Mouse (Mus musculus): ENCODE data around the gene Foxa3. TPM values are rescaled to one million over a fixed set of nuclear protein-coding genes. Genes with fewer than 3 reads are reported as not detected.
A peak's percentile ranks its signal among the peaks of the same experiment; 100 is the strongest.

Foxa3 gene
- polyA plus RNA-seq, 1 experiment from 2014 or later, result 0.31 TPM

DNA sequence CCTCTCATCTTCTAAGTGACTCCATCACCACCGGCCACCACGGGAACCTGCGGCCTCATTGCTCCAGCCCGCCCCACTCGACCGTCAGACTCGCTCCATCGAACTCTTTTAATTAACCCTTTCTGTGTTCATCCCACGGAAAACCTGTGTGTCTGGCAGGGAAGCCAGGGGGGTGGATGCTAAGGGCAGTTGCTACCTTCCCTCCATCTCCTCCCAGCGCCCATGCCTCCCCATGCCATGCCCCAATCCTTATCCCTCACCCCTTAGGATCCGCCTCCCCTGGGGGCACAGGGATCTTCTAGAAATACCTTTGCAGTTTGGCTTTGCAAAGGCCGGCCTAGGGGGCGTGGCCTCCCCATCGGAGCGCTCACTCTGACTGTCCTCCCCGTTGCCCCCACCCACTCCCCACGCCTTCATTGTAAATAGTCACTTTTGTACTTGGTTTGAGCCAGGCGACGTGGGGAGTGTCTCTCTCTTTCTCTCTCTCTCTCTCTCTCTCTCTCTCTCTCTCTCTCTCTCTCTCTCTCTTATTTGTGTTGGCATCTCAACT is 60.0 kb downstream of the Foxa3 start:
- Histone ChIP-seq H3K4me2 (peak overlapping the region; percentile 39; the same call in 1 of the 2 replicates), H3K4me1 (peaks cover 40% of the 10 kb centered on the region), H3K4me3 (replicated peaks) (no peak overlapping the region), H3K9me3 (replicated peaks) (no peaks in the 10 kb centered on the region), H3K27ac (replicated peaks) (no peak overlapping the region), H3K27me3 (replicated peaks) (no peaks in the 10 kb centered on the region), H3K9ac (replicated peaks) (no peak overlapping the region), H3K36me3 (0 out of 2 replicates have a peak, but pooled peaks cover 2% of the 10 kb centered on the region)
- ATAC-seq (ENCODE audit: low FRiP score), result no peak
- 10% methylated on average over 17 of the region's 19 CpGs for WGBS

Other genes with a start within 250 kb of the Foxa3 start
- not detected in 2 replicates for gene Psg19, start 225.0 kb downstream of the Foxa3 start, polyA plus RNA-seq (2015; fragmentation: Nextera tagmentation; extraction: Ambion mirVana)
- 0.14 TPM in 1 of 2 replicates, not detected in the other for gene Psg17, start 201.9 kb downstream of the Foxa3 start, polyA plus RNA-seq (2015; fragmentation: Nextera tagmentation; extraction: Ambion mirVana)
- 0.51 and 0.70 TPM in 2 replicates for gene Mill2, start 183.6 kb downstream of the Foxa3 start, polyA plus RNA-seq (2015; fragmentation: Nextera tagmentation; extraction: Ambion mirVana)
- 19.2 and 26.6 TPM in 2 replicates for gene Pglyrp1, start 152.2 kb downstream of the Foxa3 start, polyA plus RNA-seq (2015; fragmentation: Nextera tagmentation; extraction: Ambion mirVana)
- 29.9 and 31.9 TPM in 2 replicates for gene Ccdc61, start 113.1 kb downstream of the Foxa3 start, polyA plus RNA-seq (2015; fragmentation: Nextera tagmentation; extraction: Ambion mirVana)
- 9.4 and 10.6 TPM in 2 replicates for gene Nova2, start 97.7 kb downstream of the Foxa3 start, polyA plus RNA-seq (2015; fragmentation: Nextera tagmentation; extraction: Ambion mirVana)
- 0.84 and 0.93 TPM in 2 replicates for gene Nanos2, start 36.1 kb downstream of the Foxa3 start, polyA plus RNA-seq (2015; fragmentation: Nextera tagmentation; extraction: Ambion mirVana)
- gene Mypop, start 32.3 kb downstream of the Foxa3 start, polyA plus RNA-seq (2015; fragmentation: Nextera tagmentation; extraction: Ambion mirVana), result 7.6 and 8.0 TPM in 2 replicates
- gene Irf2bp1, start 19.5 kb downstream of the Foxa3 start, polyA plus RNA-seq (2015; fragmentation: Nextera tagmentation; extraction: Ambion mirVana), result 28.4 and 28.6 TPM in 2 replicates
- gene Sympk, start 839 bp upstream of the Foxa3 start, polyA plus RNA-seq (2015; fragmentation: Nextera tagmentation; extraction: Ambion mirVana), result 26.4 and 28.3 TPM in 2 replicates
- 0.24 TPM in 1 of 2 replicates, not detected in the other for gene Rsph6a, start 31.2 kb upstream of the Foxa3 start, polyA plus RNA-seq (2015; fragmentation: Nextera tagmentation; extraction: Ambion mirVana)
- gene Dmwd, start 52.7 kb upstream of the Foxa3 start, polyA plus RNA-seq (2015; fragmentation: Nextera tagmentation; extraction: Ambion mirVana), result 30.3 and 35.8 TPM in 2 replicates
- 10.0 and 14.9 TPM in 2 replicates for gene Dmpk, start 60.3 kb upstream of the Foxa3 start, polyA plus RNA-seq (2015; fragmentation: Nextera tagmentation; extraction: Ambion mirVana)
- gene Six5, start 71.1 kb upstream of the Foxa3 start, polyA plus RNA-seq (2015; fragmentation: Nextera tagmentation; extraction: Ambion mirVana), result 1.8 and 3.1 TPM in 2 replicates
- 7.5 and 8.2 TPM in 2 replicates for gene Gm4969, start 94.8 kb upstream of the Foxa3 start, polyA plus RNA-seq (2015; fragmentation: Nextera tagmentation; extraction: Ambion mirVana)
- 15.5 and 17.0 TPM in 2 replicates for gene Fbxo46, start 96.3 kb upstream of the Foxa3 start, polyA plus RNA-seq (2015; fragmentation: Nextera tagmentation; extraction: Ambion mirVana)
- 21.7 and 24.5 TPM in 2 replicates for gene Qpctl, start 125.8 kb upstream of the Foxa3 start, polyA plus RNA-seq (2015; fragmentation: Nextera tagmentation; extraction: Ambion mirVana)
- 122 and 124 TPM in 2 replicates for gene Snrpd2, start 126.2 kb upstream of the Foxa3 start, polyA plus RNA-seq (2015; fragmentation: Nextera tagmentation; extraction: Ambion mirVana)
- gene Gipr, start 142.6 kb upstream of the Foxa3 start, polyA plus RNA-seq (2015; fragmentation: Nextera tagmentation; extraction: Ambion mirVana), result 1.2 and 2.1 TPM in 2 replicates
- gene Eml2, start 152.9 kb upstream of the Foxa3 start, polyA plus RNA-seq (2015; fragmentation: Nextera tagmentation; extraction: Ambion mirVana), result 11.6 and 13.3 TPM in 2 replicates
- gene Gpr4, start 189.0 kb upstream of the Foxa3 start, polyA plus RNA-seq (2015; fragmentation: Nextera tagmentation; extraction: Ambion mirVana), result 3.1 and 3.3 TPM in 2 replicates
- gene Opa3, start 204.8 kb upstream of the Foxa3 start, polyA plus RNA-seq (2015; fragmentation: Nextera tagmentation; extraction: Ambion mirVana), result 37.8 and 37.9 TPM in 2 replicates
- gene Vasp, start 248.3 kb upstream of the Foxa3 start, polyA plus RNA-seq (2015; fragmentation: Nextera tagmentation; extraction: Ambion mirVana), result 40.9 and 55.5 TPM in 2 replicates

Data from neural tube, embryonic 15.5 days (tissue).